Mouse (Mus musculus) layer of hippocampus, adult 11-12 months (tissue): ENCODE data around the gene Cyp17a1.

Experiments
- DNase-seq: peaks from one replicate; pipeline ENCODE4 v3.0.0; 2022; ENCODE audit warnings: low spot score

Gene Cyp17a1

GRCm38 (mm10) chr19:46670691-46671090 lies 2.3 kb downstream of the Cyp17a1 start:
- peak; percentile 57 for DNase-seq

GRCm38 (mm10) chr19:46669802-46670201 lies 3.2 kb downstream of the Cyp17a1 start:
- no peak for DNase-seq

- no peak for DNase-seq
These were observed 4.7 kb downstream of the Cyp17a1 start for GRCm38 (mm10) chr19:46668263-46668662.

- DNase-seq, result no peak
These were observed 5.7 kb downstream of the Cyp17a1 start for GRCm38 (mm10) chr19:46667300-46667699.

- no peak for DNase-seq
These were observed 7.5 kb downstream of the Cyp17a1 start for GRCm38 (mm10) chr19:46665474-46665873.

GRCm38 (mm10) chr19:46662784-46663183 lies 10.2 kb downstream of the Cyp17a1 start:
- no peak for DNase-seq

- DNase-seq, result no peak
These were observed 10.8 kb downstream of the Cyp17a1 start for GRCm38 (mm10) chr19:46662214-46662613.

GRCm38 (mm10) chr19:46661511-46661910 lies 11.5 kb downstream of the Cyp17a1 start:
- no peak for DNase-seq

- DNase-seq, result no peak
These were observed 14.1 kb downstream of the Cyp17a1 start for GRCm38 (mm10) chr19:46658851-46659250.

GRCm38 (mm10) chr19:46658348-46658747 lies 14.6 kb downstream of the Cyp17a1 start:
- no peak for DNase-seq

- no peak for DNase-seq
These were observed 15.5 kb downstream of the Cyp17a1 start for GRCm38 (mm10) chr19:46657339-46658020.

GRCm38 (mm10) chr19:46656151-46656840 lies 16.7 kb downstream of the Cyp17a1 start:
- DNase-seq, result no peak

GRCm38 (mm10) chr19:46655626-46656025 lies 17.3 kb downstream of the Cyp17a1 start:
- no peak for DNase-seq

- no peak for DNase-seq
These were observed 19.2 kb downstream of the Cyp17a1 start for GRCm38 (mm10) chr19:46653616-46654235.

- no peak for DNase-seq
These were observed 19.8 kb downstream of the Cyp17a1 start for GRCm38 (mm10) chr19:46653188-46653587.

- DNase-seq, result no peak
These were observed 24.4 kb downstream of the Cyp17a1 start for GRCm38 (mm10) chr19:46648565-46648964.

GRCm38 (mm10) chr19:46647850-46648249 lies 25.1 kb downstream of the Cyp17a1 start:
- DNase-seq, result no peak

GRCm38 (mm10) chr19:46647254-46647653 lies 25.7 kb downstream of the Cyp17a1 start:
- DNase-seq, result no peak

- DNase-seq, result no peak
These were observed 26.9 kb downstream of the Cyp17a1 start for GRCm38 (mm10) chr19:46646041-46646481.

- DNase-seq, result no peak
These were observed 28.0 kb downstream of the Cyp17a1 start for GRCm38 (mm10) chr19:46644793-46645602.

- no peak for DNase-seq
These were observed 28.6 kb downstream of the Cyp17a1 start for GRCm38 (mm10) chr19:46644343-46644792.

GRCm38 (mm10) chr19:46643236-46643635 lies 29.7 kb downstream of the Cyp17a1 start:
- DNase-seq, result no peak
